Mouse (Mus musculus) heart, postnatal 0 days (tissue): ENCODE data around the gene Ambra1.

Experiments
- CTCF ChIP-seq: IDR thresholded peaks from 2 replicates; pipeline ENCODE4 v1.5.1; 2016; ENCODE audit warnings: antibody characterized with exemption, control low read depth, low read depth
- EP300 ChIP-seq: IDR thresholded peaks from 2 replicates; pipeline ENCODE4 v1.6.1; 2016; ENCODE audit warnings: antibody characterized with exemption, low read depth

DNA sequence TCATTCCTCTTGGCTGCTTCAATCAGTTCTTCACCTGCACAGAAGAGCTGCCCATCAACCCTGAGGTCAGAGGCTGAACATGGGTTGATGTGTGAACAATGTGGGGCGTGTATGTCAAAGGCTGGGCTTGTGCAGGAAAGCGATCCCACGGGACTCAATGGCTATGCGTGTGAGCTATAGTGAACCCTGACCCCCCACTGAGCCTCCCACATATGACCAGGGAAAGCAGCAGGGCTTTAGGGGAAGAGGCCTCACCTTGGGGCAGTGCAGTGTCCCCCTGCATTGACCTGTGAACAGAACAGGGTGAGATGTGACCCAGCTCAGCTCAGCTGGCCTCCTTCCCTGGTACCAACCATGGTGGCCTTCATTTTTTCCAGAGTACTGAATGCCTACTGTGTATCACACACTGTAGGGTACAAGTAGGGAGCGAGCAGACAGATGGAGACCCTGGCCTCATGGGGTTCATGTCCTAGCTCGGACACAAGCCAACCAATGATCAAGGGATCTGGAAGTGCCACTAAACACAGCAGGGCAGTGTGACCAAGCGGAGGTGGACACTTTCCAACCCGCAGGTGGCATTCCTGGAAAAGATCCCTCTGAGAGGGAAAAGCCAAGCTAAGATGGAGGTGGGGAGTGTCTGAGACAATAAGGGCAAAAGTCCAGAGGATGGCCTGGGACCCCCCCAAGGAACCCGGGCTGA lies 205.0 kb downstream of the Ambra1 start:
- TF ChIP-seq CTCF, result no peak
- TF ChIP-seq EP300, result no peak
